Mouse (Mus musculus) midbrain, embryonic 16.5 days (tissue): Measurements from ENCODE around the gene Sfrp4. TPM values are rescaled to one million over a fixed set of nuclear protein-coding genes. Genes with fewer than 3 reads are reported as not detected.

Experiments
- ATAC-seq: fragments of 200-750 bp; cut with Nextera tagmentation; 2 replicates; pipeline ENCODE4 v1.8.0; 2017; ENCODE audit warnings: moderate TSS enrichment
- H3K27ac ChIP-seq: fragments of 300-500 bp; sonication (generic); 2 replicates; pipeline ENCODE4 v1.5.1; 2014; ENCODE audit warnings: mild to moderate bottlenecking, low read length, mixed read lengths
- H3K27me3 ChIP-seq: fragments of 300-500 bp; sonication (generic); 2 replicates; pipeline ENCODE4 v1.6.1; 2014; ENCODE audit warnings: low read depth, low read length, mixed read lengths; ENCODE audit not compliant: control insufficient read depth, insufficient read depth
- H3K36me3 ChIP-seq: fragments of 300-500 bp; sonication (generic); 2 replicates; pipeline ENCODE4 v1.6.1; 2014; ENCODE audit warnings: mild to moderate bottlenecking, low read length, moderate library complexity, mixed read lengths; ENCODE audit not compliant: control insufficient read depth, insufficient read depth
- H3K4me1 ChIP-seq: fragments of 300-500 bp; sonication (generic); 2 replicates; pipeline ENCODE4 v1.6.1; 2014; ENCODE audit warnings: mild to moderate bottlenecking, low read length, mixed read lengths; ENCODE audit not compliant: control insufficient read depth, insufficient read depth
- H3K4me2 ChIP-seq: fragments of 300-500 bp; sonication (generic); 2 replicates; pipeline ENCODE4 v1.6.1; 2014; ENCODE audit warnings: mild to moderate bottlenecking, low read length, mixed read lengths
- H3K4me3 ChIP-seq: fragments of 300-500 bp; sonication (generic); 2 replicates; pipeline ENCODE4 v1.5.1; 2014; ENCODE audit warnings: low read depth, mild to moderate bottlenecking, low read length, moderate library complexity, mixed read lengths
- H3K9ac ChIP-seq: fragments of 300-500 bp; sonication (generic); 2 replicates; pipeline ENCODE4 v1.6.1; 2014; ENCODE audit warnings: low read depth, low read length, mixed read lengths
- H3K9me3 ChIP-seq: fragments of 300-500 bp; sonication (generic); replicated peaks from 2 replicates; pipeline ENCODE4 v1.6.1; 2014; ENCODE audit warnings: mild to moderate bottlenecking, low read length, mixed read lengths; ENCODE audit not compliant: control insufficient read depth, poor library complexity, severe bottlenecking
- WGBS: fragments of 180-500 bp; shearing (Covaris S2); extraction: QIAGEN DNeasy Blood & Tissue Kit; methylation state at CpG from one replicate; pipeline ENCODE4 v1.1.7; 2014; 5-methylcytosine and 5-hydroxymethylcytosine counted together
- polyA plus RNA-seq: library from polyadenylated mRNA; unstranded; fragments of >200 nt; fragmentation: Nextera tagmentation; extraction: Ambion mirVana; gene quantifications from 2 replicates; pipeline ENCODE4 v1.2.1, GENCODE M21; 2015

Sfrp4 gene
- polyA plus RNA-seq, 1 experiment from 2014 or later: 3.9 TPM

- no peaks in the 10 kb centered on the region for H3K9me3 ChIP-seq
- no peak overlapping the region for H3K4me2 ChIP-seq
- no peak for ATAC-seq
- H3K9ac ChIP-seq: no peak overlapping the region
- WGBS: 90% methylated on average over 11 of the region's 11 CpGs
- H3K36me3 ChIP-seq: no peaks in the 10 kb centered on the region
- no peak overlapping the region for H3K4me3 ChIP-seq
- no peak overlapping the region for H3K27ac ChIP-seq
- peaks cover 11% of the 10 kb centered on the region; the same call in 1 of the 2 replicates for H3K4me1 ChIP-seq
- H3K27me3 ChIP-seq: no peaks in the 10 kb centered on the region; the same call in 1 of the 2 replicates
Observed at GRCm38 (mm10) chr13:19624632-19625320, 1.9 kb downstream of the Sfrp4 start.

GRCm38 (mm10) chr13:19626473-19626872, 3.6 kb downstream of the Sfrp4 start:
- no peaks in the 10 kb centered on the region for H3K9me3 ChIP-seq
- no peak overlapping the region for H3K4me2 ChIP-seq
- 75% methylated on average over 1 of the region's 1 CpGs for WGBS
- no peaks in the 10 kb centered on the region; the same call in 1 of the 2 replicates for H3K27me3 ChIP-seq
- H3K27ac ChIP-seq: no peak overlapping the region
- no peak for ATAC-seq
- peaks cover 11% of the 10 kb centered on the region; the same call in 1 of the 2 replicates for H3K4me1 ChIP-seq
- H3K9ac ChIP-seq: no peak overlapping the region
- H3K4me3 ChIP-seq: no peak overlapping the region
- H3K36me3 ChIP-seq: no peaks in the 10 kb centered on the region

GRCm38 (mm10) chr13:19630768-19631709, 8.1 kb downstream of the Sfrp4 start:
- no peaks in the 10 kb centered on the region for H3K9me3 ChIP-seq
- 93% methylated on average over 5 of the region's 5 CpGs for WGBS

GRCm38 (mm10) chr13:19636131-19636530, 13.2 kb downstream of the Sfrp4 start:
- 73% methylated on average over 4 of the region's 4 CpGs for WGBS
- H3K9me3 ChIP-seq: no peaks in the 10 kb centered on the region
- no peaks in the 10 kb centered on the region for H3K27me3 ChIP-seq
- H3K27ac ChIP-seq: no peak overlapping the region
- H3K4me3 ChIP-seq: no peak overlapping the region
- H3K9ac ChIP-seq: no peak overlapping the region
- no peak overlapping the region for H3K4me2 ChIP-seq
- no peaks in the 10 kb centered on the region for H3K36me3 ChIP-seq
- ATAC-seq: no peak
- H3K4me1 ChIP-seq: no peaks in the 10 kb centered on the region

More at GRCm38 (mm10) chr13:19630768-19631709, 8.1 kb downstream of the Sfrp4 start:
- no peak overlapping the region for H3K4me2 ChIP-seq
- H3K4me1 ChIP-seq: no peaks in the 10 kb centered on the region
- no peaks in the 10 kb centered on the region for H3K27me3 ChIP-seq
- no peaks in the 10 kb centered on the region for H3K36me3 ChIP-seq
- H3K9ac ChIP-seq: no peak overlapping the region
- H3K4me3 ChIP-seq: no peak overlapping the region
- ATAC-seq: no peak
- no peak overlapping the region for H3K27ac ChIP-seq

GRCm38 (mm10) chr13:19640203-19640851, 17.4 kb downstream of the Sfrp4 start:
- Histone ChIP-seq H3K36me3 (no peaks in the 10 kb centered on the region), H3K4me3 (no peak overlapping the region), H3K9me3 (no peaks in the 10 kb centered on the region), H3K9ac (no peak overlapping the region), H3K4me1 (no peaks in the 10 kb centered on the region), H3K27ac (no peak overlapping the region), H3K27me3 (no peaks in the 10 kb centered on the region), H3K4me2 (no peak overlapping the region)
- WGBS: 83% methylated on average over 2 of the region's 2 CpGs
- 0 out of 2 replicates have a peak, but pooled peaks have one; percentile 58 for ATAC-seq

- no peak overlapping the region for H3K9ac ChIP-seq
- H3K27me3 ChIP-seq: no peaks in the 10 kb centered on the region
- ATAC-seq: no peak
- H3K9me3 ChIP-seq: no peaks in the 10 kb centered on the region
- no peaks in the 10 kb centered on the region for H3K36me3 ChIP-seq
- H3K4me1 ChIP-seq: no peaks in the 10 kb centered on the region
- no peak overlapping the region for H3K4me2 ChIP-seq
- no peak overlapping the region for H3K4me3 ChIP-seq
- no peak overlapping the region for H3K27ac ChIP-seq
- 97% methylated on average over 1 of the region's 1 CpGs for WGBS
Observed at GRCm38 (mm10) chr13:19643519-19643918, 20.6 kb downstream of the Sfrp4 start.

GRCm38 (mm10) chr13:19644225-19644624, 21.3 kb downstream of the Sfrp4 start:
- WGBS: 85% methylated on average over 2 of the region's 2 CpGs
- Histone ChIP-seq H3K36me3 (no peaks in the 10 kb centered on the region), H3K4me2 (no peak overlapping the region), H3K27me3 (no peaks in the 10 kb centered on the region), H3K4me3 (no peak overlapping the region), H3K27ac (no peak overlapping the region), H3K9ac (no peak overlapping the region), H3K4me1 (no peaks in the 10 kb centered on the region), H3K9me3 (no peaks in the 10 kb centered on the region)
- ATAC-seq: no peak

- no peaks in the 10 kb centered on the region for H3K36me3 ChIP-seq
- no peak for ATAC-seq
- WGBS: 94% methylated on average over 2 of the region's 2 CpGs
- H3K4me1 ChIP-seq: no peaks in the 10 kb centered on the region
- no peak overlapping the region for H3K4me2 ChIP-seq
- no peak overlapping the region for H3K9ac ChIP-seq
- no peak overlapping the region for H3K27ac ChIP-seq
- no peaks in the 10 kb centered on the region for H3K9me3 ChIP-seq
- H3K27me3 ChIP-seq: no peaks in the 10 kb centered on the region
- no peak overlapping the region for H3K4me3 ChIP-seq
Observed at GRCm38 (mm10) chr13:19649824-19650223, 26.9 kb downstream of the Sfrp4 start.
